Mouse (Mus musculus) liver, embryonic 15.5 days (tissue): ENCODE measurements at regions not wholly inside any gene's neighbourhood (a gene's known extent, or its start where the extent isn't known, plus 50 kb on each side); places are given as distances from the start of the nearest gene placed in this dataset.
"Not testable (repeated sequence)": the region's sequence is repeated elsewhere in the genome, so short reads cannot be mapped to it uniquely, and the experiment has no call there.

Source experiments
- ATAC-seq: fragments of 200-750 bp; cut with Nextera tagmentation; 2 replicates; pipeline ENCODE4 v1.8.0; 2017; ENCODE audit warnings: moderate number of reproducible peaks, mild to moderate bottlenecking, moderate library complexity; ENCODE audit not compliant: insufficient read depth
- H3K27ac ChIP-seq: fragments of 300-500 bp; sonication (generic); replicated peaks from 2 replicates; pipeline ENCODE4 v1.5.1; 2015; ENCODE audit warnings: mild to moderate bottlenecking, inconsistent platforms
- H3K27me3 ChIP-seq: fragments of 300-500 bp; sonication (generic); 2 replicates; pipeline ENCODE4 v1.6.1; 2015; ENCODE audit warnings: mild to moderate bottlenecking, inconsistent platforms
- H3K36me3 ChIP-seq: fragments of 300-500 bp; sonication (generic); replicated peaks from 2 replicates; pipeline ENCODE4 v1.6.1; 2015; ENCODE audit warnings: moderate library complexity, mild to moderate bottlenecking, inconsistent platforms
- H3K4me1 ChIP-seq: fragments of 300-500 bp; sonication (generic); replicated peaks from 2 replicates; pipeline ENCODE4 v1.6.1; 2015; ENCODE audit warnings: inconsistent platforms
- H3K4me2 ChIP-seq: fragments of 300-500 bp; sonication (generic); 2 replicates; pipeline ENCODE4 v1.6.1; 2015; ENCODE audit warnings: moderate library complexity, mild to moderate bottlenecking, inconsistent platforms
- H3K4me3 ChIP-seq: fragments of 300-500 bp; sonication (generic); replicated peaks from 2 replicates; pipeline ENCODE4 v1.5.1; 2015; ENCODE audit warnings: mild to moderate bottlenecking, inconsistent platforms
- H3K9ac ChIP-seq: fragments of 300-500 bp; sonication (generic); 2 replicates; pipeline ENCODE4 v1.6.1; 2015; ENCODE audit warnings: moderate library complexity, mild to moderate bottlenecking, inconsistent platforms
- H3K9me3 ChIP-seq: fragments of 300-500 bp; sonication (generic); replicated peaks from 2 replicates; pipeline ENCODE4 v1.6.1; 2016; ENCODE audit warnings: inconsistent platforms
- WGBS: fragments of 180-500 bp; shearing (Covaris S2); methylation state at CpG from one replicate; pipeline ENCODE4 v1.1.7; 2015; ENCODE audit warnings: mixed read lengths; ENCODE audit not compliant: insufficient replicate concordance; 5-methylcytosine and 5-hydroxymethylcytosine counted together

GRCm38 (mm10) chr8:20436956-20437355, 73.9 kb upstream of the Gm15319 start:
- not testable (repeated sequence) for H3K9me3 ChIP-seq, ATAC-seq, H3K36me3 ChIP-seq

GRCm38 (mm10) chr8:20433236-20433635, 70.2 kb upstream of the Gm15319 start:
- not testable (repeated sequence) for H3K4me3 ChIP-seq, H3K27ac ChIP-seq, H3K4me1 ChIP-seq, H3K9ac ChIP-seq, ATAC-seq, H3K27me3 ChIP-seq, H3K9me3 ChIP-seq, H3K36me3 ChIP-seq, H3K4me2 ChIP-seq

More at GRCm38 (mm10) chr8:20436956-20437355, 73.9 kb upstream of the Gm15319 start:
- not testable (repeated sequence) for H3K27me3 ChIP-seq, H3K9ac ChIP-seq, H3K4me1 ChIP-seq, H3K4me2 ChIP-seq, H3K4me3 ChIP-seq, H3K27ac ChIP-seq
- WGBS, result 58% methylated on average over 4 of the region's 4 CpGs

GRCm38 (mm10) chr8:20429469-20429868, 66.5 kb upstream of the Gm15319 start:
- H3K27me3 ChIP-seq, H3K9ac ChIP-seq, ATAC-seq, H3K27ac ChIP-seq, H3K36me3 ChIP-seq, H3K4me3 ChIP-seq, H3K4me1 ChIP-seq, H3K4me2 ChIP-seq, H3K9me3 ChIP-seq: not testable (repeated sequence)
- WGBS, result 53% methylated on average over 4 of the region's 4 CpGs

GRCm38 (mm10) chr8:20424903-20425222, 61.9 kb upstream of the Gm15319 start:
- H3K4me3 ChIP-seq, result peak overlapping the region; percentile 64
- not testable (repeated sequence) for H3K9me3 ChIP-seq, H3K27ac ChIP-seq, H3K4me1 ChIP-seq, H3K36me3 ChIP-seq, H3K9ac ChIP-seq, H3K27me3 ChIP-seq, ATAC-seq
- H3K4me2 ChIP-seq, result peak overlapping the region; percentile 59
- WGBS, result 15% methylated on average over 3 of the region's 3 CpGs

- H3K4me1 ChIP-seq, H3K9me3 ChIP-seq, H3K27ac ChIP-seq, H3K27me3 ChIP-seq, H3K36me3 ChIP-seq: not testable (repeated sequence)
- peak; percentile 98 for ATAC-seq
- Histone ChIP-seq H3K4me3 (peak overlapping the region; percentile 64), H3K9ac (peak overlapping the region; percentile 58), H3K4me2 (peak overlapping the region; percentile 59)
- 6% methylated on average over 70 of the region's 72 CpGs for WGBS
These were observed 61.3 kb upstream of the Gm15319 start for GRCm38 (mm10) chr8:20424104-20424902.

- not testable (repeated sequence) for H3K4me1 ChIP-seq, H3K27me3 ChIP-seq, H3K9me3 ChIP-seq, H3K9ac ChIP-seq, ATAC-seq, H3K27ac ChIP-seq, H3K36me3 ChIP-seq, H3K4me2 ChIP-seq, H3K4me3 ChIP-seq
These were observed 57.8 kb upstream of the Gm15319 start for GRCm38 (mm10) chr8:20420807-20421206.
